Mouse (Mus musculus) c-Kit-positive CD71-positive TER-119-positive erythroid progenitor cells, embryonic 14.5 days (primary cell): ENCODE results near the gene Tdrd7.
A peak's percentile ranks its signal among the peaks of the same experiment; 100 is the strongest.

ENCODE experiments used
- DNase-seq: peaks from one replicate; pipeline ENCODE4 v3.0.0-alpha.2; 2013; ENCODE audit warnings: low spot score

Gene Tdrd7

DNA sequence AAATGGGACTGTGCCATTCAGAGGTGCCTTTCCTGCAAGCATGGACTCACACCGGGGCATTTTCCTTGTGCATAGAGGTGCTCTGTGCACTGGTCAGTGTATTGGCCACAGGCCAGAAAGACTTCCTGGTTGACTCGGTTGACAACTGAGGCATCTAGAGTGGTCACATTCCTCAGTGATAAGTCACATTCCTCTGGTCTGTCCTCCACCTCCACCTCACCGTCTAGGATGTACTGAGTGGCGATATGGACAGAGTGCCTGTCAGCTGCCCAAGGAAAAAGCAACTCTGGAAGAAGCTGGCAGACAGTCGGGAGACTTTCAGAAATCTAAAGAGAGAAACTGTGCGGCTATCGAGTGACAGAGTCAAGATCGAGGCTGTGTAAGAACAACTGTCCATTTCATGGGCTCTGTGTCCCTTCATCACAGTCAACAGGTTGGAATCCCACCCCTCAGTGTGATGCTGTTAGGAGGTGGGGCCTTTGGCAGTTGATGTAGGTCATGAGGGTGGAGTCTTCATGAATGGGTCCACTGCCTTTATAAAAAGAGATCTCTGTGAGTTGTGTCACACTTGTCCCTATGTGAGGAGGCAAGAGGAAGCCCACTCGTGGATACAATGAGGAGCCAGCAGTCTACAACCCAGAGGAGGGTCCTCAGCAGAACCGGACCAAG lies at the start of gene Tdrd7:
TSS of gene Tdrd7 (plus strand) at position 564 of the 669 bp plus-strand sequence.
- no peak for DNase-seq

DNA sequence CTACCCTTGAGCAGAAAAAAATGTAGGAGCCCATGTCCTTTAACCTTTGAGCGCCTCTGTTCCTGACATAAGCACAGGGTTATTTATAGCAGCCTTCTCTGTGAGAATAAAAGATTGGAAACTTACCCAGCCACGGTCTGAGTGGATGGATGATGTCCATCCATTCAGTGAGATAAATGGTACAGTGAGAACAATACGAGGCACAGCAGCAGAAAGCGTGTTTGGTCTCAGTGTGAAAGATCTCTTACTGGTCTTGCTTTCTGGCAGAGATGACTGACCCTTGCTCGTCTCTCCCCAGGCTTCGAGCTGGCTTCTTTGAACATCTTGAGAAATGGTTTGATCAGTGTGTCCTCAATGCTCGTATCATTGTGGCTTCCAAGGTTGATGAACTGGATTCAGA lies 48.0 kb upstream of the Tdrd7 start:
- no peak for DNase-seq

DNA sequence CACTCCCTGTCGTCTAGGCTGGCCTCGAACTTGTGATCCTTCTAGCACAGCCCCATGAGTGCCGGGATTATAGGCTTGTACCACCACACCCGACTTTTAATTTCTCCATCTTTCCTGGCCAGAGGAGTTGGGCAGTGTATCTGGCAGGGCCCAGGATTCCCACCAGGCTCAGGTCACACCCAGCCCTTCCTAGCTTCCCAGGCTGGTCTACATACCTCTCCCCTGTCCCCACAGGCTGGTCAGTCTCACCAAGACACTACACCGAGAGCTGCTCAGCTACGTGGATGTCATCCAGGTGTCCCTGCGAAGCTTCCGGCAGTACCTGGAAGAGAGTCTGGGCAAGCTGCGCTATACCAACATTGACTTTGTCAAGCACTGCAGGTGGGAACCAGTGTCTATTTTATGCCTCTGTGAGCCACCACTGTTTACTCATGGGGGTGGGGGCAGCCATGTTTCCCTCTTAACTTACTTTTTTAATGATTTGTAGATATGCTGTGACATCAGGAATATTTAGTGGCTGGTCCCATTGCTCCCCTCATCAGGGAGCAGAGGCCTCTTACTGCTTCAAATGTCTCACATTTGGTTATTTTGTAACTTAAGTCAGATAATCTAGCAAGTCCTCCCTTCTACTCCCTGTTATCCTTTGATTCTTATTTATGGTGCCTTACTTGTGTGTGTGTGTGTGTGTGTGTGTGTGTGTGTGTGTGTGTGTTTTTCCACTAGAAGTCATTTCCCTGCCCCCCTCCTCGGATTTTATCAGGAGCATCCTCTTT lies 43.3 kb upstream of the Tdrd7 start:
- DNase-seq, result no peak

DNA sequence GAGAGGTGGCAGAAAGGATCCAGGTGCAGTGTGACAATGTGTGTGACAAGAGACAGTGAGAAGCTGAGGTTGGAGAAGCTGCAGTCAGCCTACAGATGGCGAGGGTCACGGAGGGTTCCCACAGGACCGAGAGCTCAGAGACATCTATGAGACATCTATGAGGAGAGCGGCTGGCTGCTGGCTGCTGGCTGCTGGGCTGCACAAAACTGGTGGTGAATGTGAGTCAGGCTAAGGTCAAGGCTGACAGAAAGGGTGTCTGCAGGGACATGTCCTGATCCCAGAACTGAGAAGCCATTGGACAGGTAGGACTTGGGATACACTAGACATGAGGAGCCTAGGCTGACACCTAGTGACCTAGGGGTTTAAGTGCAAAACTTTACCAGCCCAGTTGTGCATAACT lies 41.1 kb upstream of the Tdrd7 start:
- no peak for DNase-seq

DNA sequence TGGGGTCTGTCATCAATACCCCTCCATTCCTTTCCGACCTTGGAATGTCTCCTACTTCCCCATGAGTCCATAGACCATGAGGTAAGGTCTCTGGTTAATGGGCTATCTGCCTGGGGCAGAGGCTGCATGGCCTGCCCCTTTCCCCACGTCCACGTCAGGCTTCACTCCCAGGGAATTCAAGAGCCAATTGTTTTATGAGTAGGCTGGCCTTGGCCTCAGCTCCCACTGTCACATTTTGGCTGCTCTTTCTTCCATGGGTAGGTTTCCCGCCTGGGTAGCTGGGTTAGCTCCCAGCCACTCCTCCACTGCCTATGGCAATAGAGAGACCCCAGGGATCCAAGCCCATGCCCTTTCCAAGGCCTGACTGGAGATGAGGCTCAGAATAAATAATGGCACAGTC lies 36.6 kb upstream of the Tdrd7 start:
- DNase-seq, result no peak

DNA sequence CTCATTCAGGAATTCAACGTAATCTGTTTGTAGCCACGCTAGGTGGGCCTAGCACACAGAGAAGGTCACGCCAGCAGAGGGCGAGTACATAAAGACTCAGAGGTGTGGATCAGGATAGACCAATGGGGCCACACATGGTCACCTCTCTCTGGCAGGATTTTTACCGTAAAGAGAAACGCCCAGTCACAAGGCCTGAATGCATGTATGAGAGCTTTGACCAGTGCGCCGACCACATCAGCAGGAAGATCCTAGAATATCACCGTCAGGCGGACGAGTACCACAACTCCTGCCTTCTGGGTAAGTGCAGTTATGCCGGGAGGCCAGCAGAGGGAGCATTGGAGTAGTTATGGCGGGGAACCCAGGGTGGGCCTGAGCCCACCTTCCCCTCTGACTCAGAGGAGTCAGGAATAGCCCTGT lies 23.5 kb upstream of the Tdrd7 start:
- DNase-seq, result peak; percentile 12

DNA sequence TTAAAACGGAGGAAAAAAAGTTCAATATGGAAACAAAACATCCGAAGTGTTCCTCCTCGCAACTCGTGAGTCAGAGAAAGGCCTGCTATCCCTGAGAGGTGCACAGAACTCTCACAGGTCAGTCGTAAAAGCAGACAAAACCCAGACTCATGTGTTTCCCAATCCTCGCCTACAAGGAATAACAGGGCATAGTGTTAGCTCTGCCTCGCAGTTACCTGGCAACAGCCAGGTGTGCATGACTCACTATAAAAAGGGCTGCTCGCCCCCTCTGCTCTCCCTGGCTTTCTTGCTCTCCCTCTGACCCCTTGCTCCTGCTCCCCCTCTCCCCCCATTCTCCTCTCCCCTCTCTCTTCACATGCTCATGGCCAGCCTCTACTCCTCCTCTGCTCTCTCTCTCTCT lies 17.4 kb upstream of the Tdrd7 start:
- no peak for DNase-seq

DNA sequence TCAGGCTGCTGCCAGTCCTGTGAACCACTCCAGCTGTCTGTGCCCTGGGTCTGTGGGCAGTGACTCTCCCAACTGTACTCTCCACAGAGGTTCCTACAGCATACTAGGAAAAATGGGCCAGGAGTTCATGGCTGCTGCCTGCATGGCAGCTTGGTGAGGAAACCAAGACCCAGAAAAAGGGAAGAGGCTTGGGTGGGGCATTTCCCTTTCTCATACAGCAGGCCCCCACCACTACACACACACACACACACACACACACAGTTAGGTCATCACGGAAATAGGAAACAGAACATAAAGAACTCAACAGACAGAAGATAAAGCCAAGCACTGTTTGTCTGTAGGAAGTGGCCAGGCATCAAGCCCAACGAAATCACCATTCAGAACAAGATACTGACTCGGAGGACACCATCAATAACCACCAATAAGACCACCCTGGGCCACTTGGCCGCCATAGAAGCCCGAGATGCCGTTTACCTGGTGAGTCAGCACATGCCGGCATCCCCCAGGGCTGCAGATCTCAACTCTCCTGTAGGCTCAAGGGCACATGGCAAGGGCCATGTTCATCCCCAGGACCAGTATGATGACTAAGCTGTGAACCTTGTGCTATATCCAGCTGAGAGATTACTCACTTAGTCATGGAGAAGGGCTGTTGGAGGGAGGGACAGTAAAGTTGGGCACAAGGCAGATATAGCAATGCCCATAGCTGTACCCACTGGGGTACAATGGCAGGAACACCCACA lies 15.9 kb upstream of the Tdrd7 start:
- DNase-seq, result no peak

DNA sequence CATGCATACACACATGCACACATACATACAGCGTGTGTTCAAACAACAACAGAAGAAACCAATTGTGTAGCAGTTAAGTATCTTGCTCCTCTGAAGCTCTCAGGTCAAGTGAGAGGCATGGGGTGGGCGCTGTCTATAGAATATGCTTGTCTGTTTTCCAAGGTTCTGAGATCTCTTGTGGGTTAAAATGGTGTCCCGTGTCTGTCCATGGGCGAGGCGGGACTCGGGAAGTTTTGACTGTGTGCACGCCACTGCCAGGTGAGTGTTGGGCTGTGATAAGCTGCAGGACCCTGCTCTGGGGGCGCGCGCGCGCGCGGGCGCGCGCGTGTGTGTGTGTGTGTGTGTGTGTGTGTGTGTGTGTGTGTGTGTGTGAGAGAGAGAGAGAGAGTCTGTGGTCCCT lies 13.3 kb upstream of the Tdrd7 start:
- DNase-seq, result no peak

DNA sequence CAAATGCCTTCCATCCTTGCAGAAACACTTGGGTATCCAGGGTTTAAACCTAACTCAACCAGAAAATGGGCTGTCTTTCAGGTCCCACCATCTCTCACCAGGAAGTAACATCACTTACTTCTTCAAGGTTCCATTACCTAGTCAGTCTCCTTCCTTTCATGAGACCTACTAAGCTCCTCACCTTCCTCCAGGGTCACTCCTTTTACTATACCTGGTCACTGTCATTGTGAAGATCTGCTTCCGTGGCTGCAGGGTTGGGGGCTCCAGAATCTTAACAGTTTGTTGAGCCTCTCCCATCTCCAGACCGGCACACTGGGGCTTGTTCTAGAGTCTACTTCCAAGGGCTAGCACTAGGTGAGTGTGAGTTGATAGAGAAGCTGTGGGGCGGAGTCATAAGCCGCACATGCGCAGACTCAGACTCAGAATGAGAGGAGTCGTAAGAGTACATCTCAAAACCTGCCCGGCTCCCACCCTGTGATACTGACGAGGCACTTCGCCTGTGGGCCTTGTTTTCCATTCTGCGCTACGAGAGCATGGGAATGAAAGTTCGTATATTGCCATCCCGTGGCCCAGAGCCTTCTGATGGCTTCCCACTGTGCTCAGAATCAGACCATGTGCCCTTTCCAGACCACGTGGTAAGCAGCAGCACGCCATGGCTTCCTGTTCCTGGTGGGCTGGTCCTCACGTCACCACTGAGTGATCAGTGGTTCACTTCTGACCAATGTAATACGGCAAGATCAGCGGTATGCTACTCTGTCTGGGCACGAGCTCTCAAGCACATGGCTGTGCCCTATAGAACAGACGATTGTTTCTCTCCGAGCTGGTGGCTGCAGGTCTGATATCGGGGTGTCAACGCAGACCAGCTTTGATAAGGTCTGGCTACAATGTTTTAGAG lies 11.9 kb upstream of the Tdrd7 start:
- no peak for DNase-seq

DNA sequence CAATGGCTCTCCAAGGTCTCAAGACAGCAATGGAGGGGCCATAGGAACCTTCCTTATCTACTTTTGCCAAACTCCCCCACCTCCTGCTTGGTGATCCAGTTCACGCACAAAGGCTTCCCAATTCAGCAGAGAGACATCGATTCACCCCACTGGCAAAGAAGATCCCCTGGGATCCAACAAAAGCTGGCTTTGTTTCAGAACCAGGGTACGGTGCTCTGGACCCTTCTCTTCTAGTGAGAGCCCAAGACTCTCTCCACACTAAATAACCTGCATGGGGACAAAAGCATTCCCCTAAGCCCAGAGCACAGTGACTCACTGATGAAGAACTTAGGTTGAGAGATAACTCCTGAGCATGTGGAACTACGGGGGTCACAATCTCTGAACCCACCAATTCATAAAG lies 9.9 kb upstream of the Tdrd7 start:
- no peak for DNase-seq

DNA sequence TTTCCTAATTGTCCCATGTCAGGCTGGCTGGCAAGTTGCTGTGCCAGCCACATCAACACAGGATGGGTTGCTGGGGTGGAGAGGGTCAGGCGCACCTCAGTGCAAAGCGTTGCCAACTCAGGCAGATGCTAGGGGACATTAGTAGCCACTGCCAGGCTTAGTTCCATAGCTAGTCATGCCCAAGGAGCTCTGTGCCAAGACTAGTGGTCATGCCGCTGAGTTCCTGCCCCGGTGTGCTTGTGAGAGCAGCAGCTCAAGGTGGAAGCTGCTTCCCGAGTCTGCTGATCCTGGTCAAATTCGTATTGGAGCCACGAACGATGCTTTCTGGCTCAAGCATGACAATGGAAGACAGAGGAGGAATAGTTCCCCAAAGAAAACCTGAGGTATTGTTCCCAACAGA lies 9.0 kb upstream of the Tdrd7 start:
- DNase-seq, result no peak

DNA sequence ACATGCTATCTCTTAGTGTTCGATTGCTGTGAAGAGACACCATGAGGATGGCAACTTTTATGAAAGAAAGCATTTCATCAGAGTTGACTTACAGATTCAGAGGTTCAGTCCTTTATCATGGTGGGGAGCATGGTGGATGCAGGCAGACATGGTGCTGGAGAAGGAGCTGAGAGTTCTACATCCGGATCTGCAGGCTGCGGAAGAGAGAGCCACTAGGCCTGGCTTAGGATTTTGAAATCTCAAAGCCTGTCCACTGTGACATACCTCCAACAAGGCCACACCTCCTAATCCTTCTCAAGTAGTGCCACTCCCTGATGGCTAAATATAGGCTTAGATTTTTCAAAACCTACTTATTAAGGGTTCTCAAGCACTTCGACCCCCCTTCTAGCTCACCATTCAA lies 8.4 kb upstream of the Tdrd7 start:
- DNase-seq, result no peak

DNA sequence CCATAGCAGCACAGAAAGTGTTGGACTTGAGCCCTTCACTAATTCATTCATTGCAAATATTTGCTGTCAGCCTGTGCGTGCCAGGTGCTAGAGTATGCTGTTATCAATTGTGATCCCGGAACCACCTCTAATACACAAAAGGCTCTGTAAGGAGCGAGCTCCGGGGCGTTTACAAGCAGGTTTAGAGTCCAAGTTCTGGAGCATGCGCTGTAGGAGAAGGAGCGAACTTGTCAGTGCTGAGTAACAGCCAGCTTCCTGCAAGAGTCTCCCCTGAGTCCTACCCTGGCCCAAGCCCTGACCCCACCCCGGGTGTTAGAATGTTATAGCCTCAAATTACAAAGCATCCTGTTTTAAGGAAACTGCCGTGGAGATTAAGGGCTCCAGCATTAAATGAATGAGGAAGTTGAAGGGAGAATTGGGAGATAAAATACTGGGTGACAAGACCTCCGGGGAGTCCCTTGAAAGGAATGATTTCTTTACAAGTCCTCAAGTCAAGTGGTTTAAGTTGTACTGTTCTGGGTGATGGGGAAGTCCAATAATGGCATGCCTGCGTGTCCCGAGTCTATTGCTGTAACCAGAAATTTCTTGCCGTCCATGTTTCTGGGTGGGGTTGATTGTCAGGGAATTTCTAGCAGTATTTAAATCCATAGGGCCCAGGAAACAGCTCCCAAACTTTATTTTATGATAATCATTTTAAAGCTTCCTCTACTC lies 758 bp downstream of the Tdrd7 start:
- DNase-seq, result no peak

DNA sequence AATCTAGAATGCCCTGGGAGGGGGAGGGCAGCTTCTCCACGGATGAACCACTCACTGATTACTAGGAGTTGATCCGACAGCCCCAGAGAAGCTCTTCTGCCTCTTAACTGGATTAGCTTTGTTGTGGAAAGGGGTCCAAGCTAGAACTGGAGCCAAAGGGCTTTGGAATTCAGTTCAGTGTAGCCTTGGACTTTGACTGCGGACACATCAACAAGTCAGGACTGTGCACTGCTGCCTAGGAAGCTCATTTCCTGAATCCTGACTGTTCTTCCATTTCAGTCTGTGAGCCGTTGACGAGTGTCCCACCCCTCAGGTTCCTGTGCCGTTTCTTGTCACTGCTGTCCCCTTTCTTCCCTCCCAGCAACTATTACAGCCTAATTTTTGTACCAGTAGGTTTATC lies 1.6 kb downstream of the Tdrd7 start:
- no peak for DNase-seq

DNA sequence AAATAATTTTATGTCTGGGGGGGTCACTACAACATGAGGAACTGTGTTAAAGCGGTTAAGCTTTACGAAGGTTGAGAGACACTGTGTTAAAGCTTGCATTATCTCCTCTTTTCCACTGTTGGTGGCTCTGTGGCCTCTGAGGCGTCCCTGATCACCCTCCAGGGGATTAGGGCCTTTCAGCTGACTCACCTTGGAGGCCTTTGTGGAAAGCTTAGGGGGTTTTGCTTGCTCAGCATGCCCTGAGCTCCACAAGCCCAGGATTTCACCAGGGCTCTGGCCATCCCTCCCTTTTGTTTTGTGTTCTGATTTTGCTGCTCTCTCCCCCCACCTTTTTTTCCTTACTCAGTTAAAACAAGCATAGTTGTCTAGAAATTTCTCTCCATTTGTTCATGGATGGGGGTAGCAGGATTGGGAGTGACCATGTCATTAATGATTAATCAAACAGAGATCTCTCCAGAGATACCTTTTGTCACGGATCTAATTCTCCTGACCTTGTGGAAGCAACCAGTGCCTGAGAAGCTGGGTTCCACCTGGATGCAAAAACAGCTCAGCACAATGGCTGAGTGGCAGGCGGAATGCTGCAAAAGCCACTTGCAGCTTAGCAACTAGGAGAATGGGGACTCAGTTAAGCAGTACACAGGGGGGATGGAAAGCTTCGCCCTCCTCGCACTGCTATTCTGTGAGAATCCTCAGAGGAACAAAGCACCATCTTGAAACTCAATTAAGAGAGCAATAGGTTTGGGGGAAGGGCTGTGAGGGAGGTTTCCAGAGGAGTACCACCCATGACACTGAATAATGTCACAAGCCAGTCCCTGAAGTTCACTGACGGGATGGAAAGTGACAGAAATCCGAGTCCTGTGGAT lies 2.6 kb downstream of the Tdrd7 start:
- no peak for DNase-seq

DNA sequence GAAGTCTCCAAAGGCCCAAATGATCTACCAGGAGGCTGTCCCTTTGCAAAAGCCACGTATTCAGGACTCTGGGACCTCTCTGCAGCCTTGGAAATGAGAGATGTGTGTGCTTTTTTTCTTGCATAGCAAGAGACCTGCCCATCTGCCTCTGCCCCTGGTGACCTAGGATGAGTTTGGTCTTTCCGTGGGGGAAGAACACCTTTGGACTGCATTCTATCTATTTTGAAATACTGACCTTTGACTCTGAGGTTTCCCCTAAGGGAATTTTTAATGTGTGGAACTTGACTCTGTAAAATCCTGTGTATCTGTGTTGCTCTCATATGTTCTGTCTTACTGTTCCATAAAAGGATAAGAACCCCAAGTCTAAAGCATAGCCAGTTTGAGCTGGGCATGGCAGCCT lies 3.9 kb downstream of the Tdrd7 start:
- DNase-seq, result no peak

DNA sequence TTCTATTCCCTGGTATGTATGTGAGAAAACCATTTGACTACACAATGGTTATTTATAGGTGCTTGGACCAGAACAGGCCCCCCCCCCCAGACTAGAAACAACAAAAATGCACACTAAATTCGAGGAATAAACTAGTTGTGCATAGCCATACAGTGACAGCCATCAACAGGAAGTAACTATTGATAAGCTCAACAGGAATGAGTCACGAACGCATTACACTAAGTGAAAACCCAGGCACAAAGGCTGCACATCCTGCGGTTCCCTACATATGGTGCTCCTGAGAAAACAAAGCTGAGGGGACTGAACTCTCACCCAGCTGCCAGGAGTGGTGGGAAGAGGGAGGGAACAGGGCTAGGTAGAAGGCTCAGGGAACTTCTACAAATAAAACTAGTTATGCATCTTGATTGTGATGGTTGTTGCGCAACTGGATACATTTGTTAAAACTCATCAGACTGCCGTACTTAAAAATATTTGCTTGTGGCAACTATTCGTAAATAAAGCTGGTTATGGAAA lies 5.0 kb downstream of the Tdrd7 start:
- no peak for DNase-seq

DNA sequence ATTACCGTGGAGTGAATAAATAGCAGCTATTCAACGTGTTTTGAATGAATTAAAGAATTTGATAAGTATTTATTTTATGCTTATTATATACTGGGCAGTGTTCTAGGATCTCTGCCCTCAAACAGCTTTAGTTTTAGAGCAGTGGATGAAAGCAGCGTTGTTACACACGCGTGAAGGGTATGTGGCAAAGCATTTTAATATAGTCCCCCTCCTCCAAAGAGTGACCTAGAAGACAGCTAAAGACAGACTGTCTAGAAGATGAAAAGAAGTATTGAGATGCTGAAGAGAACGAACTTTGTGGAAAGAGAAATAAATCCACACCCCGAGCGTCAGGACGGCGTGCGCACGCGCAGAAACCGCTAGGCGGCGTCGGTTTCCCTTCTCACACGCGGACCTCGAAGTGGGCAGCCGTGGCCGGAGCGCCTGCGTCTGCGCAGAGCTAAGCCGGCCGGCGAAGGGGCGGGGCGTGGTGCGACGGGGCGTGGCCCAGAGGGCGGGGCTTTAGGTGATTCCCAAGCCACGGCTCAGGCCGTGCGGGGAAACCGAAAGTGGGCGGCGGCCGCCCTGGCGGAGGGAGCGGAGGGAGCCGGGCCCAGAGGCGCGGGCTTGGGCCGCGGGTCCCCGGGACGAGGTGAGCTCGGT lies 6.8 kb downstream of the Tdrd7 start:
- DNase-seq, result peak; percentile 83

DNA sequence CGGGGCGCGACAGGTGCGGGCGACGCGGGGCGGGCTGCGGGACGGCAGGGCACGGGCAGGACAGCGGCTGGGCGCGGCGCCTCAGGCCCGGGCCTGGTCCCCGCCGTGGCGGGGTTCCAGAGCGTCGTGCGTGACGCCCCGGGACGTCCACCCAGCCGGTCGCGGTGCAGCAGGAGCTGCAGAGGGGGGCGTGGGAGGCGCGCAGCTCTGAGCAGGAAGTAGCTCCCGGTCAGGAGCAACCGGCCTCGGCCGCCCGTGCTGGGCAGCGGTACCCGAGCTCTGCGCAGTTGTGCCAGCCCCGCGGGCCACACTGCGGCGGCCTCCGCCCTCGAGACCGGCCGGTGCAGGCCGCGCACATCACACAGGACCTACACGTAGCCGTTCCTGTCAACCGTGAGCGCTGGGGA lies 7.3 kb downstream of the Tdrd7 start:
- DNase-seq, result no peak
